Mouse (Mus musculus) megakaryocyte, adult 5-6 weeks (primary cell): ENCODE results near the gene Pcp4l1. TPM values are rescaled to one million over a fixed set of nuclear protein-coding genes. Genes with fewer than 3 reads are reported as not detected.
A peak's percentile ranks its signal among the peaks of the same experiment; 100 is the strongest.

Source experiments
- ATAC-seq: 2 replicates; pipeline ENCODE4 v1.8.0; 2016; ENCODE audit warnings: mild to moderate bottlenecking, inconsistent platforms; ENCODE audit not compliant: poor library complexity, severe bottlenecking
- total RNA-seq, 2 experiments: library from RNA; stranded (forward) in 1 of 2; stranded (reverse) in 1 of 2; fragments of 153-499, 151-499 nt in 1 of 2; fragments of 221-1000, 200-1000 nt in 1 of 2; gene quantifications; 2 replicates each; pipeline versions ENCODE4 v1.2.3 to v1.2.4; 2015 to 2017

The Pcp4l1 gene
- total RNA-seq, 2 experiments from 2014 or later = 0.44 to 1.4 TPM

DNA sequence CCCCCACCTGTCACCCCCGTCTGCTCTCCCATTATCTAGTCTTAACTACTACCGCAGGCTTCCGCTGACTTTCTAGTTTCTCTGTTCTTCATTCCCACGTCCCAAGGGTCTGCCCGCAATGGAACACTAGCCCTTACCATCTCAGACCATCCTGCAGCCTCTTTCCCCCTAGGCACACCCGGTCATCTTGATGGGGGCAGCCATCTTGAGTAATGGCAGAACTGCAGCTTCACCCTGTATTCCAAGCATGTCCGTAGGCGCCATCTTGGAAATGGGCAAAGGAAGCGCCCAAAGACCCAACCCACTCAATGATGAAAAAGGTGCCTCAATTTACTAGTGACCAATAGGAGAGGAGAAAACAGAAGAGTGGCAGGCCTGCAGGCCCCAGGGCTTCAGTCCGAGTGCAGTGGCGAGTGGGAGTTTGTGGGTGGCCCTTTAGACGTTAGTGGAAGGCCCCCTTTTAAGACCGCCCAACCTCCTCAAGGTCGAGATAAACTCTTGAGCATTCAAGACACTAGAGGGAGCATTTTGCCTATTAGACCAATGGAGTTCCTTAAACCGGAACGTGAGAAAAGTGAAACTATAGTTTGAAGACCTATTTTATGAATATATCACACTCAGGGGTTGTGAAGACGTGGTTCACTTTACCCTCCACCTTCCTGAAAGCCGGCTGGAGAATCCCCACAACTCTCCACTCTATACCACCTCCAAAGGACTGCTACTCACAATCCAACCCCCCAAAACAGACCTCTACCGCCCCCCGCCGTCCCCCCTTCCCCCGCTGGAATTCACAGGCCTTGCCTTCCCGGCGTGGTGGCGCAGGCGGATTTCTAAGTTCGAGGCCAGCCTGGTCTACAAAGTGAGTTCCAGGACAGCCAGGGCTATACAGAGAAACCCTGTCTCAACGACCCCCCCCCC, 26.4 kb upstream of the Pcp4l1 start, which contains the start of gene Tomm40l:
Gene Tomm40l (minus strand): TSS at position 277 of the 918 bp plus-strand sequence.
- peak; percentile 93 for ATAC-seq

DNA sequence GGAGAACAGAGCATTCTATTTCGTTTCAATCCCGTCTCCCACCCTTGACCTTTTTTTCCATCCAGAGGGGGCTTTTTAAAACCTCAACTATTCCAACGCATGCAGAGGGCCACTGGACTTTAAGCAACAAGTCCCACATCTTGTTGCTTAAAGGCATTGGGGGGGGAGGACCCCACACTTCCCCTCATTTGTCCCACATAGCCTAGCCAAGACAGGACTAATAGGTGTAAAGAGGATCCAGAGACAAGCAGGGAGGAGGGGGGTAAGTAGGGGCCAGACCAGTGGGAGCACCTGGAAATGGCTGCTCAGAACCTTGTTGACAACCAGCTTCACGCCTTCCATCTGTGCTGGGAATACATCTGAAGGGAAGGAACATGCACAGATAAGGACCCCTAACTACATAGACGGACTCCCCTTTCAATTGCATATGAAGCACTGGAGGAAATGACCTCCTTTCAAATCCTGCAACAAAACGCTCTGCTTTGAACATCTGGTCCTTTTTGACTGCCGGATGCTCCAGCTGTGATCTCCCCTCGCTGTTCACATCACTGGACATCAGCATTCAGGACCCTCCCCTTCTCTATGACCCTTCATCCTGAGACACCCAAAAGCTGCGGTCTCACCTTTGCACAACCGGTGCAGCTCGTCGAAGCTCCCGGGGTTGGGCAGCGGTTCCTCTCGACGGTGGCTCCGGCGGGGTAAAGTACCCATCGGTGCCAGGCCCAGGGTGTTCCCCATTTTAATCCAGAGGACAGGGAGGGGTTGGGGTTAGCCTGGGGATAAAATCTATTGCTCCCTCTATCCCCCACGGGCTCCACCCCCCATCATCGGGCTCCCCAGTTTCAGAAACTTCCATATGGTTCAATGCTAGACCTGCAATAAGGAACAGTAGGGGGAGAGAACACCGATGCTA, 25.5 kb upstream of the Pcp4l1 start:
- no peak for ATAC-seq

DNA sequence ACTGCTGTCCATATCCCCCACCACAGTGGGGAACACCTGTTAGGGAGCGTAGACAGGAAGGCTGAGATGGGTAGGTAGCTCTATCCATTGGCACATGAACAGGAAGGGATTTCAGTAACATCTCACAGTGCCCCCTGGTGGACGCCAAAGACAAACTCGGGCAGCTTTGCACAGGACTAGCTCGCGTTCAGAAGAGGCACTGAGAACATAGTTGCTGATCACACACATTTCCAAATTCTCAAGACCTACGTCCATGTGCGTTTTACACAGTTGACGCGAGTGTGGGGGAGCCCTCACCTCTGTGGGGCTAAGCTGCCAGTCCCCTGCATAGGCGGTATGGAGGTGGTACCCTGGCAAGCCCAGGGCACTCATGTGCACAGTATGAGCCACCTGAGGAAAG, 24.8 kb upstream of the Pcp4l1 start:
- peak; percentile 34; the same call in 1 of the 2 replicates for ATAC-seq

DNA sequence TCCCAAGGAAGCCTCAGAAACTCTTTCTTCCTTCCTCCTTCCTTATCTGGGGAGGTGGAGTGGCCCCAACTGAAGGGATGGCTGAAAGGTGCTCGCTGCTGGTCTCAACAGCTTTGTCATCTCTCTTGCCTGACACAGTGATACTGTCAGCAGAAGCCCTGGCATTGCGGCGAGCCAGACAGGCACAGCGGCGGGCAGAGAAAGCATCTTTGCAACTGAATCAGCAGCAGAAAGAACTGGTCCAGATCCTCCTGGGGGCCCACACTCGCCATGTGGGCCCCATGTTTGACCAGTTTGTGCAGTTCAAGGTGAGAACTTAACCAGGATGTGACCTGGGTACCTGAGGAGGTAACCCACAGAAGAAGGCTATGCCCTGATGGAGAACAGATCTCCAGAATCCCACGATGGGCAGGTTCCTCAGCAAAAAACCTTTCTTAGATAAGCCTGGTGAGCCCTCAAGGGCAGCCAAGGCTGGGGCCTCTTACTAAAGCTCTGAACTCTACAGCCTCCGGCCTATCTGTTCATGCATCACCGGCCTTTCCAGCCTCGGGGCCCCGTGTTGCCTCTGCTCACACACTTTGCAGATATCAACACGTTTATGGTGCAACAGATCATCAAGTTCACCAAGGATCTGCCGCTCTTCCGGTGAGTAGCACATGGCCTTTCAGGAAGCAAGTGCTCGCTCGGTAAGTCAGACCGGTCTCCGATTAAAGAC, 20.3 kb upstream of the Pcp4l1 start:
- ATAC-seq = no peak

DNA sequence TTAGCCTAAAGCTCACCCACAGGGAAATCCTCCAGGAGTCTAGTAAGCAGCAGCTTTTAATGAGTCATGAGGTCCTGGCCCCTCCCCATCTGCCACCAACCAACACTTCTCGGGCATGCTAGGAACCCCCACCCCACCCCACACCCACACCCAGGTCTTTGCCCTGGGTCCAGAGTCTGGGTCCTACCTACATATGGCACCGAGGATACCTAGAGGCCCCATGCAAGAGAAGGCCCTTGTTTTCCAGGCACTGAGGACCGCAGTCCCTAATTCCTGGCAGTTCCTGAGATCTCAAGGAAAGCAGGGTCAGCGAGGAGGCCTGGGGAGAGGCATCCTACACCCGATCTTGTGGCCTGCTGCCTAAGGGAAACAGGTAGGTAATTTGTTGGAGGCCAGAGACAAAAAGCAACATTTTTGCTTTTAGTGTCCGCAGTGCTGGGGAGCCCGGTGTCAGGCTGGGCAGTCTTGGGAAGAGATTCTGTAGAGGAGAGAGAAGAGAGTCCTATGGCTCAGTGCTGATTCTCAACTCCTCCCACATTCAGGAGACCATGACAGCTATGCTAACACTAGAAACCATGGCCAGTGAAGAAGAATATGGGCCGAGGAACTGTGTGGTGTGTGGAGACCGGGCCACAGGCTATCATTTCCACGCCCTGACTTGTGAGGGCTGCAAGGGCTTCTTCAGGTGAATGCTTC, 17.9 kb upstream of the Pcp4l1 start, which contains the start of gene Nr1i3:
Gene Nr1i3 (plus strand): TSS at position 170 of the 696 bp plus-strand sequence.
- ATAC-seq = no peak

DNA sequence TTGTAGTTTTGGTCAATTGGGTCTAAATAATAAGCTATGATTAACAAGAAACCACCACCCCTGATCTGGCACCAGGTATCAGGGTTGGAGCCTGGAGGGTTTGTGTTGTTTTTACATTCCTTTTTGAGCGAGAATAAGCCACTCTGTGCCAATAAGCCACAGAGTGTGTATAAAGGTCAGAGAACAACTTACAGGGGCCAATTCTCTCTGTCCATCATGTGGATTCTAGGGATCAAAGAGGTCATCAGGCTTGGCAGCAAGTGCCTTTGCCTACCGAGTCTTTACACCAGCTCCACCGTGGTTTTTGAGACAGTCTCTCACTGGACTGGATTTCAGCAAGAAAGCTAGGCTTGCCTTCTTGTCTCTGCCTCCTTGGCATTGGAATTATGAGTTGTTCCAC, 16.8 kb upstream of the Pcp4l1 start:
- ATAC-seq = no peak

DNA sequence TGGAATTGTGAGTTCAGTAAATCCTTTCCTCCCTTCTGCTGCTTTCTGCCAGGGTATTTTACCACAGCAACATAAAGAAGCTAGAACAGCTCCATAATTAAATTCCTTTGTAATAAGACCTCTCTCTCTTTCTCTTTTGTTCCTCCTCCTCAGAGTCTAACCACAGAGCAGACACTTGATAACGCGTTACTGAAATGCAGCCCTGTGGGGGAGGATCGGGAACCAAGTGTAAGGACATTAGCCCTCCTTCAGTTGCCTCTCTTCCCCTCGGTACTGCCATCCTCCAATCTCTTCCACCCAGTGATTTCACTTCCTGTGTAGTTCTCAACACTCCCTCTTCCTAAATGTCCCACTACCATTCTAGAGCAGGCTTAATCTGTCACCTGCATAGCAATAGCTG, 13.3 kb upstream of the Pcp4l1 start:
- ATAC-seq = no peak

DNA sequence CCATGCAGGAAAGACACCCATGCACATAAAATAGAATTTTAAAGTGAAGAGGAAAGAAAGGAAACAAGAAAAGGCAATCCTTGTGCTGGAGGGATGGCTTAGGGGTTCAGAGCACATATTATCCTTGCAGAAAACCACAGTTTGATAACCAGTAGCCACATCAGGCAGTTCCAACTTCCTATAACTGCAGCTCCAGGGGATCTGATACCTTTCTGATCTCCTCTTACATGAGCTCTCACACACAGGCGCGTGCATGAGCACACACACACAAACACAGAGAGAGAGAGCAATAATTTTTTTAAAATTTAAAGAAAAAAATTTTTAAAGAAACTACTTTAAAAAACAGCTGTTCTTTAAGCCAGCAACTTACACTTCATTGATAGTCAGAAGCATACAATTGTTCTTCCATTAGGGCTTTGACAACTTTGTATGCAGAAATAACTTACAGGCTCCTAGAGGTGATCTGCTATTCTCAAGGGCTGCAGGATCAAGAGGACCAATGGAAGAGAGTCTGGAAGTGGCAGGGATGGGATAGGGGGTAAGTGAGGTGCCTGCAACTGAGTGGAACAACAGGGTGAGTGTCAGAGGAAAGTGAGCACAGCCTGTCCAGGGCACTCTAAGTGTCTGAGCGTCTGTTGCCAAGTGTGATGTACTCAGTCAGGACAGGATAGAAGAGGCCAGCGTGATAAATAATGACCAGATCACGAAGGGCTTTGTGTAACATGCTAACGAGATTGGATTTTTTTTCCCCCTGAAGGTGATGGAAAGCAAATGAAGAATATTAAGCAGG, 9.8 kb upstream of the Pcp4l1 start:
- no peak for ATAC-seq

DNA sequence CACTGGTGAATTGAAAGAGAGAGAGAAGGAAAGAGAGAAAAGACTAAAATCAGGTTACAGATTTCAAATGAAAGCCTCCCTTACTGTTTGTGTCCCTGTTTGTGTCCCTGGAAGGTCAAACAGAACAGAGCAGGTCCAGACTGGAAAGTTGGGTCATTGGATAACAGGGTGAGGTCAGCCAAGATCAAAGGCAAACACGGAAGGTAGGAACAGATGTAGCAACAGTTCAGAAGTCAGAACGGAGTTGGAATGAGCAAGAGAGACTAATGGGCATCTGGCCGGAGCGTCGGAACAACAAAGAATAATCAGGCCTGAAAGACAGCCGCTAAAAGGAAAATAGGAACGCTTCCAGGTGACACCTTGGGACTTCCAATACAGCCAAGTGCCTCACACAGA, 8.2 kb upstream of the Pcp4l1 start:
- ATAC-seq = no peak

DNA sequence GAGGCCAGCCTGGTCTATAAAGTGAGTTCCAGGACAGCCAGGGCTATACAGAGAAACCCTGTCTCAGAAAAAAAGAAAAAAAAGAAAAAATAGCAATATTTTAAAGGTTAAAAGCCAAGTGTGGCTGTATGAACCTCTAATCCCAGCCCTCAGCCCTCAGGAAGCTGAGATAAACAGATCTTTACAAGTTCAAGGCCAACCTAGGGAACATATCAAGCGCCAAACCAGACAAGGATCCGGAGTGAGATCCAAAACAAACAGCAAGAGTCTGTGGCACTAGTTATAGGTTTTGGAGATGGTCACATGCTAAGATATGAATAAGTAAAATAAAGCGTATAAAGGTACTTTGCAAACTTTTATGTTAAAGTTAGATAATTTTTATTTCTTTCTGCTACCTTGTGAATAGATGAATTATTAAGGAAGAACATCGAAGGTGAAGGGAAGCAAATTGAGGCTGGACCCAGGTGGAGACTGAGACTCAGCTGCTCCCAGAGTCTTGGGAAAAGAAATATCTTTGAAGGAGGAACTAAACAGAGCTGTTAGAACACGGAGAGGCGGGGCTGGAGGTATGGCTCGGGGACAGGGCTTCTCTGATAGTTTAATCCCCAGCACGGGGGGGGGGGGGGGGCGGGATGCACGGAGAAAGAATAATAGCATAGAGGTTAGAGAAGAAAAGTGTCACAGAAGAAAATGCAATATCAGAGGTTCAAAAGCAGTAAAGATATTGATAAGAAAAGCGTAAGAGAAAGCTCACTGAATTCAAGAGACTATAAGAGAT, 7.6 kb upstream of the Pcp4l1 start:
- ATAC-seq = no peak

DNA sequence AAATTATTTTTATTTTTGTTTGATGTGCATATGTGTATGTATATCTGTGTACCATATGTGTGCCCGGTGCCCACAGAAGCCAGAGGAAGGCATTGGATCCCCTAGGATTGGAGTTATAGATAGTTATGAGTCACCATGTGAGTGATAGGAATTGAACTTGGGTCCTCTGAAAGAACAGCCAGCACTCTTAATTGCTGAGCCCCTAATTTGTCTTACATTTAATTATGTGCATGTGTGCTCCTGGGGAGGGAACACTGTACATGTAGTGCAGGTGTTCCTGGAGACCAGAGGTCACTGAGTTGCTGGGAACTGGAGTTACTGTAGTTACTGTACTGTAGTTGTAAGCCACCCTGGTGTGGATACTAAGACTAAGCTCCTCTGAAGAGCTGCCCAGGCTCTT, 4.7 kb upstream of the Pcp4l1 start:
- ATAC-seq = no peak

DNA sequence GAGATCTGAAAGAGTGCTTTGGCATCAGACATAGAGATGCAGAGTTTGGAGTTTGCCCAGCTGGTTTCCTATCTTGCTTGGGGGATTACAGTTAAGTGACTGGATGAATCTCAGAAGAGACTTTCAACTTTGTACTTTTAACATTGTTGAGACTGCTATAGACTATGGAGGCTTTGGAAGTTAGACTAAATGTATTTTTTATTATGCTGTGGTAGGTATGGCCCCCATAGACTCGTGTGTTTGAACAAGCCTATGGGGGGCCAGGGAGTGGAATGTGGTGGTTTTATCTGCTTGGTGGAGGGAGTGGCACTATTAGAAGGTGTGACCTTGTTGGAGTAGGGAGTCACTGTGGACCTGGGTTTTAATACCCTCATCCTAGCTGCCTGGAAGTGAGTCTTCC, 3.5 kb upstream of the Pcp4l1 start:
- no peak for ATAC-seq

DNA sequence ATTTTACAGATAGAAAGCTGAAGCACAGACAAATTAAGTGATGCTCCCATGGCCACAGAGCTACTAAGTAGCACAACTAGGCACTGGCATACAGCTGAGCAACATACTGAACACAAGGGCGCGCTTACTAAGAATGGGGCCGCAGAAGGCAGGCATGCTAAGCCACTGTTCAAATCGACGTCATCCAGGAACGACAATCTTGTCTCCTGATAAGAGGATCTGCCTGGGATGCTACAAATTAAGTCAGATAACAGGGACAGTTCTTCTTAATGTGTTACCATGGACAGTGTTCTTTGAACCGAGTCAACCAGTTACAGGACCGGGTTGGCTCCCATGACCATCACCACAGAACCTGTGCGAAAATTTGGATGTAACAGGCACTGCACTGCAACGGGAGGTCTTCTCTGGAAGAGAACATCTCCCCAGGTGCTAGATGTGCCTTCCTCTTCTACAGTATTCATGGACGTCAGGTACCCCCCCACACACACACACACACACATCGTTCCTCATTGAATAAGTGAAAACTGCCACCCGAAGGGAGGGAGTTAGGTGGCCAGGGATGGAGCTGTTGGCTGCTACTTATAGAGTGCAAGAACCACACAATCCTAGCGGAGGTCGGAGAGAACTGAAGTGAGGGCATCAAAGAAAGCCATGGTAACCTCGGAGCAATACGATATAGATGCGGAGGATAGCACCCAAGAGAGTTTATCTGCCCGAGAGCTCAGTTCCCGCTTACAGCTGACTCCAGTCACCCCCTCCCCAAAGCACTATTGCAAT, 834 bp downstream of the Pcp4l1 start:
- ATAC-seq = 0 out of 2 replicates have a peak, but pooled peaks have one; percentile 19

DNA sequence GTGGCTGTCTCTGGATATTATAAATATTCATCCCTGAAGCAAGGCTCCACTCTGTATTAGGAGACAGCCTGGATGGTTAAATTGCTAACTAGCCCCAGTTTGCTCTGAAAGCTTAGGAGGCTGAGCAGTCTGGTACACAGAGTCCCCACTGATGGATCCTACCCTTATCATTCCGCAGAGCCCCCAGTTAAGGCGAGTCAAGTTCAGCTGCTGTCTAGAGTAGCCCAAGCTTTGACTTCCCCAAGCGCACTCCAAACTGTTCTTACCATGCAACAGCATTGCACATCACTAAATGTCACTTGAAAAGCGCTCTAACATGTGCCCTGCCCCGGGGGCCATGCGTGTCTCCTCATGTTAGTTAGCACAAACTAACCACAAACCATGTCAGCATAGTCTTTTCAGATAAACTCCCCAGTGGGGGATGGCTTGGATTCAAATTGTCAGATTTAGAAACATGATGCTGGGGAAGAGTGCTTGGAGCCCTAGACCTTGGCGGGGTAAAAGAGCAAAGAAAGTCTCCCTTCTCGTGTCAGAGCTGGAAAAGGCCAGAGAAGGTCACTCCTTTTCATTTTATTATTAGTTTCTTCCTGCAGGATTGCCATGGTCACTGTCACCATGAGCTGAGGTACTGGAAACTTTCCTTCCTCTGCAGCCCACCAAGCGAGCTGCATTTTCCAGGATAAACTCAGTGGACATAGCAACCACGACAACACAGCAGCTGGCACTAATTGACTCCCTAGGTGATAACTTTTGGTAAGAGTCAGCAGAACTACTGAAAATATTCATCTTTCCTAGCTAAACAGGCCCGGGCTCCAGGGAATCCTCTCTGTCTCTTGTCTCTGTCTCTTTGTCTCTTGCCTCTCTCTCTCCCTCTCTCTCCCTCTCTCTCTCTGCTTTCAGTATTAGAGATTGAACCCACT, 1.9 kb downstream of the Pcp4l1 start:
- no peak for ATAC-seq

DNA sequence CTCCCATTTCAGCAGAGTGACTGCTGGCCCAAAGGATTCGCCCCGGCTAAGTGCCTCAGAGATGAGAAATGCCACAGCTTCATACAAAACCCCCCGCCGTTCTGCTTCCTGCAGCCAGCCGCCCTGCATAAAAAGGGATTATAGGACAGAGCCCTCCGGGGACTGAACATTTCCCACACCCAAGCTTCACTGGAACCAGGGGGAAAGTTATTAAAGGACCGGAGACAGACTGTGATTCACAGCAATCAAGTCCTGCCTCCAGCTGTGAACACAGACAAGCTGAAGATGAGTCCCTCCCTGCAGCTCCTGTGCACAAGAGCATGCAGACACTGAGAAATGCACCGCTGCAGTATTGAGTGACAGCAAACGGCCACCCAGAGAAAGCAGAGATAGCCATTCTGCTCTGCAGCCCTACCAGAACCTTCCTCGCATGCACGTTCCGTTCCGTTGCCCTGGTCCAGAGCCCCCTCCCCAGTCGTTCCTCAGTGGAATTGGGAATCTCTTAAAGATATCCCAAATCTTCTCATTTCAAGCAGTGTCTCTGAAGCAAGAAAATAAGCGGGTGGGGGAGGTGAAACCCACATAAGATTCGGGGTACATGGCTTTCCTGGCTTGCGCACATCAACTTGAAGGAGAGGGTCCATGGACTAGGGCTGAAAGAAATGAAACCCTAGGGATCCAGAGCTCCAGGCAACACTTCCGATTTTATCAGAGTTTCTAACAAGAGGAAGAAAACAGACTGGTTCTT, 2.8 kb downstream of the Pcp4l1 start:
- no peak for ATAC-seq

DNA sequence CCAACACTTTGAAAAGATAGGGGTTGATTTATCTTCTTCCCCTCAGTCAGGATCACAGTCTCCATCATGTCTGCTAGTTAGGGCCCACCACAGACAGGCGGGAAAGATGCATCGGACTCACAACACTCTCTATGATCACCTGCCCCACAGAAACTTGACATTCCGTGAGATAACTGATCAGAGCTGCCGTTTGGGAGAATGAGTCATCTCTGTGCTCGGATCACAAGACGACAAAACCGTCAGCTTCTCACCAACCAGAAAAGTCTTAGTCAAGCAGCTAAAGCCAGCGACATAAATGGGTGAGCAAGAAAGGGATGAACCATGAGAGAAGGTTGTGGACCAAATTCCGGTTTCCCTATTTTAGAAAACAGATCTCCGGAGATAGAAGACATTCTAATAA, 3.8 kb downstream of the Pcp4l1 start:
- no peak for ATAC-seq
